Mouse (Mus musculus) megakaryocyte, embryonic 14.5 days (primary cell): ENCODE results near the gene Cpm. TPM values are rescaled to one million over a fixed set of nuclear protein-coding genes. Genes with fewer than 3 reads are reported as not detected.

Experiments
- H3K27me3 ChIP-seq: replicated peaks from 2 replicates; pipeline ENCODE3; 2012; ENCODE audit warnings: inconsistent platforms
- H3K36me3 ChIP-seq: replicated peaks from 2 replicates; pipeline ENCODE3; 2012; ENCODE audit warnings: low read length, inconsistent platforms, mixed read lengths
- H3K4me1 ChIP-seq: 2 replicates; pipeline ENCODE4 v1.6.1; 2012; ENCODE audit warnings: inconsistent platforms
- H3K4me3 ChIP-seq: replicated peaks from 2 replicates; pipeline ENCODE3; 2012; ENCODE audit warnings: moderate library complexity, mild to moderate bottlenecking, inconsistent platforms
- H3K9me3 ChIP-seq: 2 replicates; pipeline ENCODE4 v1.6.1; 2012; ENCODE audit warnings: inconsistent platforms
- FLI1 ChIP-seq: IDR thresholded peaks from 2 replicates; pipeline ENCODE4 v1.6.1; 2012; ENCODE audit warnings: low read length, inconsistent platforms, mixed read lengths
- GATA1 ChIP-seq: IDR thresholded peaks from 3 replicates; pipeline ENCODE4 v1.6.1; 2012; ENCODE audit warnings: mixed read lengths, low read length, inconsistent platforms, borderline replicate concordance
- polyA plus RNA-seq: library from polyadenylated mRNA; stranded (reverse); fragments of >175 nt; gene quantifications from 2 replicates; pipeline ENCODE4 v1.2.3, GENCODE M21; 2012; ENCODE audit warnings: low replicate concordance; ENCODE audit not compliant: insufficient read depth

Cpm gene
- polyA plus RNA-seq, 1 experiment: not detected

DNA sequence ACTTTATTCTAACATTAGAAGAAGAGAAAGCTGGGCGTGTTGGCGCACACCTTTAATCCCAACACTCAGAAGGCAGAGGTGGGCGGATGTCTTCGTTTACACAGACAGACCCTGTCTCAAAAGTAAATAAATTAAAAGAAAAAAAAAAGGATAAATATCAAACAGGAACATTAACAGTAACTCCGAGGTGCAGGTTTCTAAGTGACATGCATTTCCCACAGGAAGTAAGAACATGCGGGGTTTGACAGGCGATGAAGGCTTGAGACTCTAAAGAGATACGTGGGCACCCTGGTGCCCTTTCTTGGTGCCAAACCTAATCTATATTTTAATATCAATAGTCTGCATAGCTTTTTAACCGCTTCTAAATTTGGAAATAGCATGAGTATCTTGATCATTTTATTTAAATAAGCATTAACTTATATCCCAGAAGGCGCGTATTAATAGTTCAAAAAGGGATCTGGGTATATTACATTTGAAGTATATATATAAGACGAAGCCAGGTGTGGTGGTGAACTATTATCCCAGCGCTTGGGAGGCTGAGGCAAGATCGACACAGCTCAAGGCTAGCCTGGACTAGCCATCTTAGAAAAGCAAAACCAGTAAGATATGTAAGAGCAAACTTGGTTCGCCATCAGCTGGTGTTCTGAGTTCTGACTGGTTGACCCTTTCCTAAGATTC lies 56.0 kb downstream of the Cpm start:
- Histone ChIP-seq H3K36me3 (peaks cover 29% of the 10 kb centered on the region), H3K4me3 (no peak overlapping the region), H3K27me3 (peaks cover 5% of the 10 kb centered on the region), H3K9me3 (no peaks in the 10 kb centered on the region), H3K4me1 (peaks cover 8% of the 10 kb centered on the region; the same call in 1 of the 2 replicates)
- TF ChIP-seq GATA1 (no peak), FLI1 (no peak)

DNA sequence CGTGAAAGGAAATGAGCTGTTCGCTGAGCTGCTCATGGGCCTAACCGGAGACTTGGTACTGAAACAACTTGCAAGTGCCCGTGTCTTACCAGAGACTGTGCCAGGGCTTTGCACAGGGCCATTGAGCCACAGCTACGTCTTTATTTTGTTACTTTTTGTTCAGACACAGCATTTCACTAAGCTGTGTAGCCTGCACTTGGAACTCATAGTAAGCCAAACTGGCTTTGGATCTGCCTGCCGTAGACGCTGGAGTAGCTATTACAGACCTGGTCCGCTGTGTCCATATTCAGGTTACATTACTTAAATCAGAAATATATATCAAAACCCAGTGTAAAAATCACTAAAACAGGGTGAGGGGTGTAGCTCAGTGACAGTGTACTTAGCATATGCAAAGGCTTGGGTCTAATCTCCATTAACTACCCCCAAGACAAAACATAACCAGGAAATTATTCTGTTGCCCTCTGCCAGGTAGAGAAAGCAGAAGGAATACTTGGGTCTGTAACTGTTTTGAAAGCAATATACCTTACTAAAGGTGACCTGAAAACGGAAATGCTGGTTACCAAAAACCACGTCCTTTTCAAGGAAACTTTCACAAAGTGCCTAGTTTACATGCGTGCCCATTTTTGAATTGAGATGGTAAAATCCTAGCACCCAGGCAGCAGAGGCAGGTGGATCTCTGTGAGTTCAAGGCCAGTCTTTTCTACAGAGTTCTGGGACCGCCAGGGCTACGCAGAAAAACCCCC lies 56.7 kb downstream of the Cpm start:
- TF ChIP-seq GATA1 (no peak), FLI1 (no peak)
- peaks cover 5% of the 10 kb centered on the region for H3K27me3 ChIP-seq
- no peaks in the 10 kb centered on the region for H3K9me3 ChIP-seq
- no peak overlapping the region for H3K4me3 ChIP-seq
- H3K4me1 ChIP-seq: peaks cover 8% of the 10 kb centered on the region; the same call in 1 of the 2 replicates
- peaks cover 37% of the 10 kb centered on the region for H3K36me3 ChIP-seq

GRCm38 (mm10) chr10:117687018-117687417 lies 57.7 kb downstream of the Cpm start:
- Histone ChIP-seq H3K27me3 (peaks cover 3% of the 10 kb centered on the region), H3K9me3 (no peaks in the 10 kb centered on the region), H3K4me1 (peaks cover 8% of the 10 kb centered on the region; the same call in 1 of the 2 replicates), H3K4me3 (no peak overlapping the region), H3K36me3 (peaks cover 46% of the 10 kb centered on the region)
- TF ChIP-seq GATA1 (no peak), FLI1 (no peak)

DNA sequence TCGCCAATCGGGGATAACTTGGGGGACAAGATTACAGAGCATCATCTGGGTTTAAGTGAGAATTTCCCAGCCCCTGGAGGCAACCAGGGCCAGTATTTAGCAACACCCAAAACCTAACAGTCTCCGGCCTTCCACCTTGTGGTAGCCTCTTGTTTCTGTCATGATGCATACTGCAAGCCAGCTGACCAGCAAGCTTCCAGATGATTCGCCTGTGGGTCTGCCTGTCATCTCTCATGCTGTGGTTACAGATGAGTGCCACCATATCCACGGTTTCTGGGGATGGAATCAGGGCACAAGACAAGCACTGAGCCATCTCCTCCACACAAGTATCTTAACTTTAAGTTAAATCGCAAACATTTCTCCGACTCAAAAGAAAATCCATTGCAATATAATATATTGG lies 58.3 kb downstream of the Cpm start:
- Histone ChIP-seq H3K27me3 (peaks cover 3% of the 10 kb centered on the region), H3K4me1 (peaks cover 8% of the 10 kb centered on the region; the same call in 1 of the 2 replicates), H3K9me3 (no peaks in the 10 kb centered on the region), H3K36me3 (peaks cover 51% of the 10 kb centered on the region), H3K4me3 (no peak overlapping the region)
- no peak for TF ChIP-seq GATA1
- no peak for TF ChIP-seq FLI1

- H3K9me3 ChIP-seq: no peaks in the 10 kb centered on the region
- peaks cover 3% of the 10 kb centered on the region for H3K27me3 ChIP-seq
- peaks cover 8% of the 10 kb centered on the region; the same call in 1 of the 2 replicates for H3K4me1 ChIP-seq
- TF ChIP-seq GATA1: no peak
- no peak for TF ChIP-seq FLI1
- peaks cover 58% of the 10 kb centered on the region for H3K36me3 ChIP-seq
- no peak overlapping the region for H3K4me3 ChIP-seq
These were observed 59.2 kb downstream of the Cpm start for GRCm38 (mm10) chr10:117688204-117689151.

DNA sequence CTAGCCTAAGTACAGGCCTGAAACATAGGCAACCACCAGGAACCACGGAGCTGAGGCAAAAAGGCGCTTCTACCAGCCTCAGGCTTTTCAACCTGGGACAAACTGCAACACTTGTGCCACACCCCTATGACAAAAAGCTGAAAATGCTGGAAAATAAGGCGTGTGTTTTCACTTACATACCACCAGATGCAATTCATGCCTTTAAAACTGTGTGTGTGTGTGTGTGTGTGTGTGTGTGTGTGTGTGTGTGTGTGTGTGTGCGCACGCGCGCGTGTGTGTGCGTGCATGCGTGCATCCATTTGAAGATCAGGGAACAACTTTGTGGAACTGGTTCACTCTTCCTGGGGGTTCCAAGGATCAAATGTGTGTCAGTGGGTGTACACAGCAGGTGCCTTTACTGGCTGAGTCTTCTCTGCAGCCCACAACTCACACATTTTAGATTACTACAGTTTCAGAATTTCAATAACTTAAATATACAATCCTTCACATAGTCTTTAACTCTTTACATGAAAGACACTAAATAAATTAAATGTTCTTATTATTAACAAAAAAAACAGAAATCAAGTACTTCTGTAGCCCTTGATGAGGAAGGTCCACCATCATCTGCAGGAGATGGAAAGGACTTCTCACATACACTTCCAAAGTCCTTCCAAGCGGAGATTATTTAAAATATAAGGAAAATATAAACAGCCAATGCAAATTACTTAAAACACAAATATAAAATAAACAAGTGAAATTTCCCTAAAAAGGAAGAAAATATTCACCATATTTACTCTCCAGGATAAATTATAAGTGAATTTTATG lies 60.2 kb downstream of the Cpm start:
- TF ChIP-seq FLI1 (no peak), GATA1 (no peak)

DNA sequence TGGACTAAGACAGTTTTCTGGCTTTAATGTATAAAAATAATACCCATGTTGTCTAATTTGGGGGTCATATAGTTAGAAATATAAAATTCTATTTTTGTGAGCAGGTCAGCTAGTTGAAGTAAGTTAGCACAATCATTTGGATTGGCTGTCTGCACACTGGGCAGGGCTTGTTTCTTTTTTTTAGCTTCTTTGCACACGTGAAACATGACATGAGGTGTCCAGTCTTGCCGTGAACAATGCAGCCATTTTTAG lies 60.7 kb downstream of the Cpm start:
- Histone ChIP-seq H3K36me3 (peaks cover 74% of the 10 kb centered on the region), H3K9me3 (no peaks in the 10 kb centered on the region), H3K27me3 (no peaks in the 10 kb centered on the region), H3K4me3 (no peak overlapping the region), H3K4me1 (peaks cover 8% of the 10 kb centered on the region; the same call in 1 of the 2 replicates)
- TF ChIP-seq GATA1: no peak

More for the DNA sequence above, 60.2 kb downstream of the Cpm start:
- Histone ChIP-seq H3K9me3 (no peaks in the 10 kb centered on the region), H3K4me1 (peaks cover 5% of the 10 kb centered on the region; the same call in 1 of the 2 replicates), H3K36me3 (peaks cover 69% of the 10 kb centered on the region), H3K4me3 (no peak overlapping the region), H3K27me3 (no peaks in the 10 kb centered on the region)

DNA sequence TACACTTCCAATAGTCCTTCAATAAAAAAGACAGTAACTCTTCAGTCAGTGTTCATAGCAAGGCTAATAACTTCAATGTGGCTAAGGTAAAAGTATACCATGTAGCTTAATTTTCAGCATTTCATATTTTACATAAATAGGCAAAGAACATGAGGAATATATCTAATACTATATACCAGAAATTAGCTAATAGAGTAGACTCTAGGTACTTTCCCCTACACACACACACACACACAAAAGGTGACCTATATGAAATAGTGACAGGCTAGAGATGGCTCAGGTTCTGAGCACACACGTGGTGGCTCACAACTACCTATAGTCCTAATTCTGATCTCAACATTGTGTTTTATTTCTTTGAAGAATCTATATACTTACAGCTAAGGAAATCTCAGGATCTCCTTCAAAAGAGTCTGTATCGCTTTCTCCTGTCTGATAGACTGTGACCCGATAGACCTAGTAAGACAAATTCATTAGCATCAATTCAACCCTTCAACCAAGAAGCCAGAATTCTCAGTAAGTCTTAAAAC lies 61.5 kb downstream of the Cpm start:
- no peaks in the 10 kb centered on the region for H3K27me3 ChIP-seq
- no peak for TF ChIP-seq GATA1
- no peak for TF ChIP-seq FLI1
- H3K9me3 ChIP-seq: no peaks in the 10 kb centered on the region
- peaks cover 5% of the 10 kb centered on the region; the same call in 1 of the 2 replicates for H3K4me1 ChIP-seq
- no peak overlapping the region for H3K4me3 ChIP-seq
- peaks cover 82% of the 10 kb centered on the region for H3K36me3 ChIP-seq
